Mouse (Mus musculus) erythroblast, adult 5-6 weeks (primary cell): ENCODE data around the gene Fshr. TPM values are rescaled to one million over a fixed set of nuclear protein-coding genes. Genes with fewer than 3 reads are reported as not detected.

Source experiments
- ATAC-seq: replicated peaks from 2 replicates; pipeline ENCODE4 v1.8.0; 2016; ENCODE audit warnings: moderate number of reproducible peaks, mild to moderate bottlenecking, moderate TSS enrichment, inconsistent platforms; ENCODE audit not compliant: poor library complexity, low FRiP score, severe bottlenecking
- total RNA-seq, 2 experiments: library from RNA; stranded (forward) in 1 of 2; stranded (reverse) in 1 of 2; fragments of 150-400 nt in 1 of 2; fragments of 200-764, 138-1000 nt in 1 of 2; gene quantifications; 2 replicates each; pipeline versions ENCODE4 v1.2.3 to v1.2.4; 2015 to 2017; ENCODE audit warnings: low replicate concordance in 2 of 2

Fshr gene
- total RNA-seq, 2 experiments from 2014 or later = not detected

DNA sequence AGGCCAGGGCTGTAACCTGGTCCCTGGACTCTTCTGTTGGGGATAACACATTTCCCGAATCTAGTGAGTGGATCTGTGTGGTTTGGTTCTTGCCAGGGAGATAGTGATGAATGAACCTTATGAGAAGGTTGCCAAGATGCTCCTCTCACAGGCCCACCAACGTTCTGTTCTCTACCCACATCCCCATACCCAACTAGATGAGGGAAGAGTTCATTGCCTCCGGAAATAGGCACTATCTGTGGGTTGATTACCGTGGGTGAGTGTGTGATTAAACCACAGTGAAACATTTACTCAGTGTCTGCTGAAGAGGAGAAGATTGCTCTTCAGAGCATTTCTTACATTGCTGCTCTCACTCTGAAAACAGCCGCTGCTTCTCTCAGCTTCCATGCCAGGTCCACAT is 163.8 kb downstream of the Fshr start:
- ATAC-seq = no peak

DNA sequence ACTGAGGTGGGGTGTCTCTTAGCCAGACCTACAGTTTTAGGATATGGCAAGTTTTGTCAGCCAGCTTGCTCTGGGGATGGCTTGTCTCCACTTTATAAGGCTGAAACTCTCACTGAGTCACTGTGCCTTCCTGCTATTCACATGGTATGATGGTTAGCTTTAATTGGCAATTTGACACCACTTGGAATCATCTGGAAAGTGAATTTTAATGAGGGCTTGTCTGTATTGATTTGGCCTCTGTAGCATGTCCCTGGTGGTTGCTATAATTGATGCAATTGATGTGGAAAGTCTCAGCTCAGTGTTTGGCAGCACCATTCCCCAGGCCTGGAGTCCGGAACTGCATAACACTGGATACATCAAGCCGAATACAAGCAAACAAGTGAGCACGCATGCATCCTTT is 164.4 kb downstream of the Fshr start:
- no peak for ATAC-seq

DNA sequence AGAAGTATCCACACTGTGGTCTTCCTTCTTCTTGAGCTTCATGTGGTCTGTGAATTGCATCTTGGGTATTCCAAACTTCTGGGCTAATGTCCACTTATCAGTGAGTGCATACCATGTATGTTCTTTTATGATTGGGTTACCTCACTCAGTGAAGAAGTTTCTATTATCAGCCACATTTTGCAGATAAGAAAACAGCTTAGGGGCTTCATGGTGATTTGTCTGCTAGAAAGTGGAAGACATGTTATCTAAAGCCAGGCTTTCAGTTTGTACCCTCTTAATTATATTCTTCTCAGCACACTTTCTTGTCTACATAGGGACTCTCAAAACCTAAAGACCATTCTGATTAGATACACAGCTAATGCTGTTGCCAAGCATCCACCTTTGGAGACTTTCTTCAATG is 165.8 kb downstream of the Fshr start:
- no peak for ATAC-seq

DNA sequence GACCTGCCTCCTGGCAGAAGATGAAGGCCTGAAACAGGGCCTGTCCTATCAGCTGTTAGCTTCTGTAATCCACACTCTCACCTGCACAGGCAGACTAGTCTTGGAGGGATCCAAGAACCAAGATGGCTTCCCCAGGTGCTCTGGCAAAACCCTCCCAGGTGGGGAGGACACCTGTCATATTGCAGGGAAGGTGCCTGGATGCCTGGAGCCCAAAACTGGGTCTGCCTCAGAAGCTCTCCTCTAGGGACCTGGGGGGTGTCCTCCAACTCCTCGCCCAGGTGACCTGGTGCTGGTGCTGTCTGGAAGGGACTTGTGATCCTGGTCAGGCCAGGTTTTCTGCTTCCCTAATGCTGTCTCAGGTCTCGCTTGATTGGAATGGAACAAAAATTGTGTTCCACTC is 167.5 kb downstream of the Fshr start:
- ATAC-seq = no peak

DNA sequence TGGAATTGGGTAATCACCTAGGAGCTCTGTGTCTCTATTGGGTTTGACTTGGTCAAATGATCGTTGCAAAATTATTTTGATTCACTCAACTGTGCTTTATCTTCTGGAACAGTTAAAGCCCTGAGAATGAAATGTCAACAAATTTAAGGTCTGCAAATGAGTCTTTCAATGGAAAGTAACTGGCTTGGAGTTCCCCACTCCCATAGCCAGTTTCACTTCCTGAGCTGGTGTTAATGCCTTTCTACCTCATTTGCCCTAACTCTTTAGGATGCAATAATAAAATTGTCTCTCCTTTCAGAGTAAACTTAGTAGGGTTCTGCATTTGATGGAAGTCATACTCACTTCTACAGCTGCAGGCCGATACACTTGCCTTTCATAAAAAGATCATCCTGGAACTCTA is 181.0 kb downstream of the Fshr start:
- no peak for ATAC-seq

DNA sequence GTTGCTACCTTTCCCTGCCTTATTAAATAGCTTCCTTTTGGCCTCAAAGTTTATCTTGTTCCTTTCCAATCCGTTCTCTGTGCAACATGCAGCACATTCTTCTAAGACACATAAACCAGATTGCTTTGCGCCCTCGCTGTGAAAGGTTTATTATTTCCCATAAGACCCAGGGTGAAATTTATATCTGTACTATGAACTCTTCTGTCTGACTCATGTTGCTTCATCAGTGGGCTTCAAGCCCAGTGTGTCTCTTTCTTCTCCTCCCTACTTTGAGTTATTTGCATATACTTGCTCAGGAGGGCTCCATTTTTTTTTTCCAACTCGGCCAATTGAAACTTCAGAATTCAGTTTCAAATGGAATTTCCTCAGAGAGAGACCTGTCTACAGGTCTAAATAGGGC is 183.5 kb downstream of the Fshr start:
- no peak for ATAC-seq

DNA sequence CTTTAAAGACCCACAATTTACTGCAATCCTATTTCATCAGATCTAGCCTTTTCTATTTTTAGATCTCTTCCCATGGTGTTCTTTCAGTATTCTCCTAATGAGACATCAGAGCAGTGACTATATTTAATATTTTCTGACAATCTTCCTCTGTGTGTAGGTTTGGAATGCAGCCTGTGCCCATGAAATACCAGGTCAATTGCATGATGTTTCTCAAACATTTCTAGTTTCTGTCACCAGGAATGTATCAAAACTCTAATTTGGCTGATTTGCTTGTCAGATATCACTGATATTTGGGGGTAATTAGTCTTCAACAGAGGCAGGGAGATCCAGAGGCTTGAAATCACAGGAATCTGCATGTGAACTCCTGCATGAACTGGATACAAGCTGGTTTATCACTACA is 186.8 kb downstream of the Fshr start:
- no peak for ATAC-seq

DNA sequence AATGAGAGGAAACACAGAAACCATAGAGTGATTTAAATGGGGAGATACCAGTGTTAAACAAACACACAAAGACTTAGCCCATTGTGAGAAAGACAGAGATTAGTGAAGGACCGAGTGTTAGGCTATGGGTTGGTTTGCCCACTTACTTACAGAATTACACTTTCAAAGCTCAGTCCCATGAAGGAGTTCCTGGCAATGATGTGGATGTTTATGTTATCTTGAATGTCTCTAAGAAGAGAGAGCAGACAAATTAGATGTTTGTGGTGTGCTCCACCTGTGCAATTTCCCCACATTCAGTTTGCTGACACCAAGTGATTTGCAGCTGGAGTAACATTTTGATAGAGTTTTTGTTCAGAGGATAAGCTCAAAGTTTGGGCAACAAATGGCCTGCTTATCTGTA is 191.4 kb downstream of the Fshr start:
- no peak for ATAC-seq

DNA sequence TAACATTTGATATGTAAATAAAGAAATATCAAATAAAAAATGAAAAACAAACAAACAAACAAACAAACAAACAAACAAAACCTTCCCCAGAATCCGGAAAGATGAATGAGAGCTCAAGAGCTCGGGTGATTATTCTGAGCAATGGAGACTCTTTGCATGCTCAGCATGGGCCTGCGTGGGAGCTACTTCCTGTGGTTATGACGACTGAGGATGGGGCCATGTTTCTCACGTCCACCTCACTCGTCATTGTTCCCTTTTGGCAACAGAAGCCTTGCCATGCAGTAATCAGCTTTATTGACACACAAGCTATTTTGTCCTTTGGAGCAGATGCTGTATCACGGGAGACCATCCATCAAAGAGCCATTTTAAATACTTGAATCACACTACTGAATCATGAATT is 191.8 kb downstream of the Fshr start:
- no peak for ATAC-seq

DNA sequence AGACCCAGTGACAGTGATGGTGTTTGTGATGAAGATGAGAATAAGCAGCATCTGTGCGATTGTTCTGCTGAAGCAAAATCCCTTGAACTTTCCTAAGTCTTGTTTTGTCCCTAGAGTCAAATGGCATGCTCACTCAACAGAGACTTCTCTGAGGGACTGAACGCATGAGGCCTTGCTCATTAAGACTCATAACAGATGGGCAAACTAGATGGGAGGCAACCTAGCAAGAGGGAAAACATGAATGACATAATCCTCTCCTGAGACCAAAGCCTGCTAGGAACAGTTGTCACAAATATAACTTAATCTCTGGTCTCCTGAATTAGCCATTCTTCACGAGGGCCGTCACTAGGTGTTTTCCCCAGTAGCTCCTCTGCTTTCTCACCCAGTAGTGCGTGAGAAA is 194.5 kb downstream of the Fshr start:
- ATAC-seq = no peak

DNA sequence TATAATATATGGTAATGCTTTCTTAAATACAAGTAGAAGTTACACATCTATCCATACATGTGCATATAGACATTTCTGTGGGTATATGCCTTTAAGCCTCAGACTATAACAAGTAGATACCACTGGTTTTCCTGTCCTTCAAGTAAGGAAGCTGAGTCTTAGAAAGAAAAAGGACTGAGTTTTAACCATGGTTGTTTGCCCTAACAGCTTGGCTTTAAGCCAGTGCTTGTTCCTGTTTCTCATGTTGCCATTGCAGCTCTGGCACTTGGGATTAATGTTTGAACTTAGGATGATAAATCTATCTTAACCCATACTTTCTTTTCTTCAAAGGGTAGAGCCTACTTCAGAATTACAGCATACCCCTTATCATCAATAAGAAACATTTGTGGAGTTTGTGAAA is 200.6 kb downstream of the Fshr start:
- no peak for ATAC-seq

DNA sequence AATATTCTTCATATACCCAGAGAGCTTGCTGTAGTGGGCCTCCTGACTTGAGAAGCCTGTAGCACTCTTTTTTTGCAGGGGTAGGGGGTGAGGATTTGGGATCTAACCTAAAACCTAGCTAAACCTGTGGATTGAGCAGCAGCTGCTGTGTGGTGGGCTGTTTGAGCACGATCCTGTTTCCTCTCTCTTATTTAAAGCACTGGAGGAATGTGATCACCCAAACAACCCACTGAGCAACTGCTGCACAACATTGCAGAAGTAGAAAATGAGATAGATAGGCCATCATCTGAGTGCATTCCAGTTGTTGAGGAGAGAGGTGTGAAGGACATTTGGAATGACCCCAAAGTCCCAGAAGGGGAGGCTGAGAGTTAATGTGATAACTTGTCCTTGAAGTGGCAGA is 202.2 kb downstream of the Fshr start:
- ATAC-seq = no peak

DNA sequence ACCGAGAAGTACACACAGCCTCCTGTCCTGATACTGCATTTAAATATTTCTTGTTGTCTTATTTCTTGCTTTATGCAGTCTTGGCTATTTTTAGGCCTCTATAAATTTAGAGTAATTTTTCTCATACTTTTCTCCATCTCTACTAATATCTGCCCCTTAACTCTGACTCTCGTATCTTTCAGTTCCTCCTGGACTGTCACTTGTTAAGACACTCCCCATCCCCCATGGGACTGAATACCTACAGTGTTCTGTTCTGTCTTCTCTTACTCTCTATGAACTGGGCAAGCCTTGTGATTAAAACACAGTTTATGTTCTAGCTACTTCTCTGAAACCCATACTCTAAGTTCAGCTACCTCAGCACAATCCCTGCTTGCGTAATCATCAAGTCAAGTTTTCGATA is 209.2 kb downstream of the Fshr start:
- no peak for ATAC-seq

DNA sequence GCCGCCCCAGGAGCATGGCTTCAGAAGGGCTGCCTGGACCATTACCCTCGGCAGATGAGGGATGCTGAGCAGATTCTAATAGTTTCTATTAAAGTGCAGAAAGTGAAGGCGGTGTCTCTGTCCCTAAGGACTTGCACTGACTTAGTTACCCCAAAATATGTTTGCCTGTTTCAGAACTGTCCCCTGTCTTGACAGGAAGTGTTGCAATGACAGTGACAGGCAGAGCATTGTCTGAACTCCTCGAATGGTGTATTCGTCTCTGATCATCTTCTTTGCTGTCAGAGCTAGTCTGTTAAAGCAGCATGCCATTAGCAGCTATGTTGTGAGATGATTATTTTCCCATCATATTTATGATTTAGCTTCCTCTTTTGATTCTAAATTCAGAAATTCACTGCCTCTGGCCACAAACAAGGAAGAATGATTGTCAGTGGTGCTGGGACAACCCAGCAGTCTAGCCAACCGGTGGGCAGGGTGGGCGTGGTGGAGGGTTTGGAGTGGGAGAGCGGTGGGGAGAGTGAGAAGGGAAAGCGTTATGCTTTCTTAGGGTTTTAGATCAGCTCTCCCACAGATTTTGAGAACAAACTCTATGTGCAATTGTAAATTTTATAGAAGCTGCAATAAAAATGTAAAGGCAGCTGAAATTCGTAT is 219.6 kb downstream of the Fshr start:
- no peak for ATAC-seq

DNA sequence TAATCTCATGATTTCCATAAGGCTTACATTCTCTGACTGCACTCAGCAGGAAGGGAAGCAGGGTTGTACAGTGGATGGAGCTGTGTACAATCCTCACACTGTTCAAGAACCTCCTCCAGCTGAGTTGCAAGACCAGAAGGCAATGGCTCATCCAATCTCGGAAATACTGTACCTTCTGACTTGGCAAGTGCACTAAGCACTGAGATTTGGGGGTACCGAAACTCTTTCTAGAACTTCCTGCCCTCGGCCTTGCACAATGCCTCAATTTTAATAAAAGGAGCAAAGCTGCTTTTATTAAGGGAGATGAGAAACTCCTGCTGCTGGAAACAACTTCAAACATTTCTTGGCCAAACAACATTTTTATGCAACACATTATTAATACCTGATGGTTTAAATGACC is 225.9 kb downstream of the Fshr start:
- ATAC-seq = no peak

DNA sequence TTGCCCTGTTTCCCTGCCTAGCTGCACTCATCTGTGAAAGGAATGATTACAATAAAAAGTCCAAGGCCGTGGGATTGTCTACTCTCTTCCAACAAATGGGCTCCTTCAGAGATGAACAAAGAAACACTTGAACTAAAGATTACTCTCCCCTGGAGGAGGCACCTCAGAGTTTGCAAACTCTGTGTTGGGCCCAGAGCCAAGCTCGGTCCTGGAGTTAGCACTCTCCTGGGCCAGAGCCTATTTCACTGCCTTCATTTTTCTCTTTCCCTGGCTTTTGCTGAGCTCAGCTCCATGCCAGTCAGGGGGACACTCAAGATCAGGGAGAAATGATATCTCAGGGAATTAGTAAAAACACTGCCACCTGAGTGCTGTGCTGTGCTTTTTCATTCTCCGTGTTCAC is 234.4 kb downstream of the Fshr start:
- ATAC-seq = no peak

DNA sequence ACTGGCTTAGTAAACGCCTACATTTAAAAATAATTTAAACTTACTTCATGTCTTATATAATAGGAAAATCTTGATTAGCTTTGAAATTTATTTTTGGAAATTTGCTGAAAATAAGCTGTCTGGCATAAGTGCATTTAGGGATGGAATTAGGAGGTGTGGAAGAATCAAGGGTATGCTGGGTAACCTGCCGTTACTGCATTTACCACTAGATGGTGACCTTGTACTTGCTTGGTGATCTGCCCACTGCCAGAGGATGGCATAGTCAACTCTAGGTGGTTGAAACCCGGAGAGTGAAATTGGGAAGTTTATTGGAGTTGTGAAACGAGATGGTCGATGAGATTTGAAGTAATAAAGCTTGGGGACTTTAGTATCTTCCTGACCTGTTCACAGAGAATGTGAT is 246.5 kb downstream of the Fshr start:
- ATAC-seq = no peak

DNA sequence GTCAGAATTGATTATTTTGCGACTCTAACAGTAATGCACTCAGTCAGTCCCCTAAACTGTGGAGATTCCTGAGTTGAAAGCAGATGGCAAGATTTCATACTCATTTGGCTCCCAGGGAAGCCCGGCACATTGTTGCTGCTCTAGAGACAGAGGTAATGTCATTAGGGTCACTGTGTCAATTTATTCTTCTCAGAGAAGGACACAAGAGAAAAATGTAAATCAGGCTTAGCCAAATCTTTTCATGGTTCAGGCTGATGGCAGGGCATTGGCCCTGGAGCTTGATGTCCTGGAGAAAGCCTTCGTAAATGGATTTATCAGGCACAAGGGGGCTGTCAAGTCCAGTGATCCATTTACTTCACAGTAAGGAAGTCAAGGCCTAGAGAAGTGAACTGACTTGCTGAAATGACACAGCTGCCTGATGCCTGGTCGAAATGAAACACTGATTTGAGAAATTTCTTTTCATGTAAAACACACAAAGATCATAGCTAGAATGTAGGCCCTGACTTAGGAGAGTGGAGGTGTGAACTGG is 262.3 kb downstream of the Fshr start:
- no peak for ATAC-seq

DNA sequence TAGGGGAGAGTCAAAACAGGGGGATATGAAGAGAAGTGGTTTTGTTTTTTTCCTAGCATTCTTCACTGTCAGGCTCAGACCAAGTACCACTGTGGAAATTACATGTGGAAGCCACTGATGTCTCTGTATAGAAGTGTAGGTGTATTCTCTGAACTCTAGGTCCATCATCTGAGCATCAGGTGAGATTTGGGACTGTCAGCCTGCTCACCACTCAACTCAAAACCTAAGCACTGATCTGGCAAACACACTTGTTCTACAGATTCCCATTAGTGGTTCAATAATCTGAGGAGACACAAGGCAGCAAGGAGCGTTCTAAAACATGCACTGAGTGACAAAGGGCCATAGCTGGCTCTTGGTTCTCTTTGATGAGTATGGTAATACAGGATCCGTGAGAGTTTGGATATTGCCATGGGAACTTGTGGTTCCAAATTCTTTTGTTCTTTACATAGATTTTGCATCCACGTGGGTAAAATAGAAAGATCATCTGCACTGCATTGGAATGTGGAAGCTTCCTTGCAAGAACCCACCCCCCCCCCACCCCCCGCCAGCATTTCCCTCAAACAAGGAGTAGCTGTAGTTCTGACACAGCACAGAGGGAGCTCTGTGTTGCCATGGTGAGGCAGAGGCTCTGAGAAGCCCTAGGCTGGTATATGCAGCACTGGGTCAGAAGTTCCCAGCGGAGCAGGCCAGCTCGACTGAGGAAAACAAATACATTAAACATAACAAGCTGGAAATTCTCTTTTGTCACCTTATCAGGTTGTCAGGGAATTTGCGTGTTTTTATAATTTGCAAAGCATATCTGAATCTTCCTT is 262.9 kb downstream of the Fshr start:
- ATAC-seq = no peak

DNA sequence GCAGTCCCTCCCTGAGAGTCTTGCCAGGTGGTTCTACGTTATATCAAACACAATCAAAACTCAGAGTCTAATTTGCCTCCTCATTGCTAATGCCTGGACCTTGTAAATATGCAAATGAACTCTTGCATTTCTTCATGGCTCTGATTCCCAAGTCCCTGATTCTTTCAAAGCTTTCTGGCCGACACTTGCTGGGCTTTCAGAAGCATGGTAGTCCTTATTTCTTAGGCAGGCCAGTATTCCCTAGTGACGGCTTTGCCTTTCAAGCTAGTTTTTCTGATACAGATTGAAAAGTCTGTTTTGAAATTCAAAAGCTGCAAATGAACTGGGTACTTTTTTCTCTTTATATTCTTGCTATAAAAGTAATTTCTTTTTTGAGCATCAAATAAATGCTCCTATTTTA is 263.5 kb downstream of the Fshr start:
- no peak for ATAC-seq
